Mouse (Mus musculus): ENCODE data around the gene Pkmyt1. TPM values are rescaled to one million over a fixed set of nuclear protein-coding genes. Genes with fewer than 3 reads are reported as not detected.

Pkmyt1 gene
- total and polyA plus RNA-seq, 2 experiments from 2014 or later, result 9.0 to 18.2 TPM

DNA sequence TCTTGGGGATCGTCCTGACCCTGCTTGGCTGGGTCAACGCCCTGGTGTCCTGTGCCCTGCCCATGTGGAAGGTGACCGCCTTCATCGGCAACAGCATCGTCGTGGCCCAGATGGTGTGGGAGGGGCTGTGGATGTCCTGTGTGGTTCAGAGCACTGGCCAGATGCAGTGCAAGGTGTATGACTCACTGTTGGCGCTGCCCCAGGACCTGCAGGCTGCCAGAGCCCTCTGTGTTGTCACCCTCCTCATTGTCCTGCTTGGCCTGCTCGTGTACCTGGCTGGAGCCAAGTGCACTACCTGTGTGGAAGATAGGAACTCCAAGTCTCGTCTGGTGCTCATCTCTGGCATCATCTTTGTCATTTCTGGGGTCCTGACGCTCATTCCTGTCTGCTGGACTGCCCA, 45.0 kb upstream of the Pkmyt1 start:
- 54% methylated on average over 10 of the region's 10 CpGs for WGBS
- Histone ChIP-seq H3K4me2 (ENCODE audit: low read depth, low read length) (no peak overlapping the region), H3K27me3 (ENCODE audit: control insufficient read depth, insufficient read depth, low read length) (peaks cover 68% of the 10 kb centered on the region), H3K4me1 (ENCODE audit: control insufficient read depth, insufficient read depth) (0 out of 2 replicates have a peak, but pooled peaks cover 5% of the 10 kb centered on the region), H3K9ac (replicated peaks; ENCODE audit: low read depth, low read length) (no peak overlapping the region), H3K27ac (ENCODE audit: low read depth) (no peak overlapping the region), H3K4me3 (ENCODE audit: low read depth, low read length) (no peak overlapping the region), H3K9me3 (replicated peaks; ENCODE audit: control insufficient read depth, low read length) (no peaks in the 10 kb centered on the region), H3K36me3 (replicated peaks; ENCODE audit: control insufficient read depth, insufficient read depth, low read length) (no peaks in the 10 kb centered on the region)
- DNase-seq (ENCODE audit: low spot score), result no peak
- ATAC-seq (ENCODE audit: insufficient read depth, low read depth), result no peak
- TF ChIP-seq EP300 (IDR thresholded peaks at IDR 0.05; ENCODE audit: low read depth) (no peak), CTCF (IDR thresholded peaks at IDR 0.05; ENCODE audit: low read depth) (no peak)

GRCm38 (mm10) chr17:23682092-23682491, 44.0 kb upstream of the Pkmyt1 start:
- DNase-seq (ENCODE audit: low spot score) (no peak), ATAC-seq (ENCODE audit: insufficient read depth, low read depth) (no peak)
- Histone ChIP-seq H3K9ac (replicated peaks; ENCODE audit: low read depth, low read length) (no peak overlapping the region), H3K9me3 (replicated peaks; ENCODE audit: control insufficient read depth, low read length) (no peaks in the 10 kb centered on the region), H3K27ac (ENCODE audit: low read depth) (no peak overlapping the region), H3K27me3 (ENCODE audit: control insufficient read depth, insufficient read depth, low read length) (peaks cover 68% of the 10 kb centered on the region), H3K4me1 (ENCODE audit: control insufficient read depth, insufficient read depth) (0 out of 2 replicates have a peak, but pooled peaks cover 3% of the 10 kb centered on the region), H3K4me3 (ENCODE audit: low read depth, low read length) (no peak overlapping the region), H3K4me2 (ENCODE audit: low read depth, low read length) (no peak overlapping the region), H3K36me3 (replicated peaks; ENCODE audit: control insufficient read depth, insufficient read depth, low read length) (no peaks in the 10 kb centered on the region)
- TF ChIP-seq CTCF (IDR thresholded peaks at IDR 0.05; ENCODE audit: low read depth), result no peak
- no peak for TF ChIP-seq EP300 (IDR thresholded peaks at IDR 0.05; ENCODE audit: low read depth)
- WGBS, result 53% methylated on average over 4 of the region's 4 CpGs

DNA sequence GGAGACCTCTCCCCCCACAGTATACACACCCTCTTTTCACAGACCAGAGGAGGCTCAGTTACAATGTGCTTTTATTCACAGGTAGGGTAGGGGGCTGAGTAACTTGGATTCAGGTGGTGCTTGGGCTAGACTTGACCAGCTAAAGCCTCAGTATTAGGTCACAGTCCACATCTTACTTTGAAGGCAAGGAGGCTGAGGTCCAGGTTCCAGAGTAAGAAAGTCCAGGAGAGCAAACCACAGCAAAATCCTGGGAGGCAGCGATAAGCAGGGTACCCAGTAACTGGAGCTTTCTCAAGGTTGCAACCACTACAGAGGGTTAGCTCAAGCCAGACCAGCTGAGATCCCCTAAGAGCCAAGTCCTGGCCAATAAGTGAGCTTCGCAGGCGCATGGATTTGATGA, 43.6 kb upstream of the Pkmyt1 start:
- Histone ChIP-seq H3K9ac (replicated peaks; ENCODE audit: low read depth, low read length) (no peak overlapping the region), H3K4me2 (ENCODE audit: low read depth, low read length) (no peak overlapping the region), H3K4me3 (ENCODE audit: low read depth, low read length) (no peak overlapping the region), H3K27me3 (ENCODE audit: control insufficient read depth, insufficient read depth, low read length) (peaks cover 68% of the 10 kb centered on the region), H3K27ac (ENCODE audit: low read depth) (no peak overlapping the region), H3K9me3 (replicated peaks; ENCODE audit: control insufficient read depth, low read length) (no peaks in the 10 kb centered on the region), H3K36me3 (replicated peaks; ENCODE audit: control insufficient read depth, insufficient read depth, low read length) (no peaks in the 10 kb centered on the region), H3K4me1 (ENCODE audit: control insufficient read depth, insufficient read depth) (0 out of 2 replicates have a peak, but pooled peaks cover 3% of the 10 kb centered on the region)
- WGBS, result 62% methylated on average over 3 of the region's 3 CpGs
- TF ChIP-seq EP300 (IDR thresholded peaks at IDR 0.05; ENCODE audit: low read depth) (no peak), CTCF (IDR thresholded peaks at IDR 0.05; ENCODE audit: low read depth) (no peak)
- ATAC-seq (ENCODE audit: insufficient read depth, low read depth) (no peak), DNase-seq (ENCODE audit: low spot score) (no peak)

DNA sequence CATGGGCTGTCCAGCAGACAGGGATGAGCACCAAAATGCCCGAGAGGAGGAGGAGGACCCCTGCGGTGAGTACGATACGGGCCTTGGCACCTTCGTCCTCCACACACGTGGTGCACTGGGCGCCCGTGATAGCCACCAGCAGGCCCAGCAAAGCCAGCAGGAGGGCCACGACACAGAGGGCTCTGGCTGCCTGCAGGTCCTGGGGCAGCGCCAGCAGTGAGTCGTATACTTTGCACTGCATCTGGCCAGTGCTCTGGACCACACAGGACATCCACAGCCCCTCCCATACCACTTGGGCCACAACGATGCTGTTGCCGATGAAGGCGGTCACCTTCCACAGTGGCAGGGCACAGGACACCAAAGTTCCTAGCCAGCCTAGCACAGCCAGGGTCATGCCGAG, 42.9 kb upstream of the Pkmyt1 start:
- H3K4me2 ChIP-seq (ENCODE audit: low read depth, low read length), result no peak overlapping the region
- no peaks in the 10 kb centered on the region for H3K9me3 ChIP-seq (replicated peaks; ENCODE audit: control insufficient read depth, low read length)
- 21% methylated on average over 15 of the region's 15 CpGs for WGBS
- no peaks in the 10 kb centered on the region for H3K36me3 ChIP-seq (replicated peaks; ENCODE audit: control insufficient read depth, insufficient read depth, low read length)
- H3K4me1 ChIP-seq (ENCODE audit: control insufficient read depth, insufficient read depth), result 0 out of 2 replicates have a peak, but pooled peaks cover 3% of the 10 kb centered on the region
- no peak overlapping the region for H3K4me3 ChIP-seq (ENCODE audit: low read depth, low read length)
- TF ChIP-seq CTCF (IDR thresholded peaks at IDR 0.05; ENCODE audit: low read depth), result no peak
- no peak for TF ChIP-seq EP300 (IDR thresholded peaks at IDR 0.05; ENCODE audit: low read depth)
- H3K27ac ChIP-seq (ENCODE audit: low read depth), result no peak overlapping the region
- ATAC-seq (ENCODE audit: insufficient read depth, low read depth) (no peak), DNase-seq (ENCODE audit: low spot score) (no peak)
- no peak overlapping the region for H3K9ac ChIP-seq (replicated peaks; ENCODE audit: low read depth, low read length)
- H3K27me3 ChIP-seq (ENCODE audit: control insufficient read depth, insufficient read depth, low read length), result peaks cover 65% of the 10 kb centered on the region

- TF ChIP-seq CTCF (IDR thresholded peaks at IDR 0.05; ENCODE audit: low read depth) (no peak), EP300 (IDR thresholded peaks at IDR 0.05; ENCODE audit: low read depth) (no peak)
- H3K36me3 ChIP-seq (replicated peaks; ENCODE audit: control insufficient read depth, insufficient read depth, low read length), result no peaks in the 10 kb centered on the region
- ATAC-seq (ENCODE audit: insufficient read depth, low read depth) (no peak), DNase-seq (ENCODE audit: low spot score) (no peak)
- no peak within 1 kb of the TSS for H3K27ac ChIP-seq (ENCODE audit: low read depth)
- no peak within 1 kb of the TSS for H3K4me2 ChIP-seq (ENCODE audit: low read depth, low read length)
- H3K4me3 ChIP-seq (ENCODE audit: low read depth, low read length), result no peak within 1 kb of the TSS
- H3K9ac ChIP-seq (replicated peaks; ENCODE audit: low read depth, low read length), result no peak within 1 kb of the TSS
- 34% methylated on average over 15 of the region's 15 CpGs for WGBS
- H3K9me3 ChIP-seq (replicated peaks; ENCODE audit: control insufficient read depth, low read length), result no peaks in the 10 kb centered on the region
- peaks cover 57% of the 10 kb centered on the region for H3K27me3 ChIP-seq (ENCODE audit: control insufficient read depth, insufficient read depth, low read length)
- H3K4me1 ChIP-seq (ENCODE audit: control insufficient read depth, insufficient read depth), result 0 out of 2 replicates have a peak, but pooled peaks cover 3% of the 10 kb centered on the region
These were observed 42.1 kb upstream of the Pkmyt1 start, which contains the start of gene Cldn9 for GRCm38 (mm10) chr17:23683856-23684672. Cldn9 (minus strand) TSS chr17:23684026.

Measured in heart, postnatal 0 days (tissue).